Mouse (Mus musculus) testis, adult 2 months (tissue): Measurements from ENCODE around the gene Poglut1.

Experiments used
- CTCF ChIP-seq: fragments of 200-500 bp; IDR thresholded peaks from 2 replicates; pipeline ENCODE4 v1.5.1; 2012; ENCODE audit warnings: low read depth, mild to moderate bottlenecking, inconsistent platforms, low read length, moderate library complexity; ENCODE audit not compliant: control insufficient read depth, insufficient read depth, insufficient replicate concordance
- POLR2A ChIP-seq: fragments of 200-500 bp; IDR thresholded peaks from 2 replicates; pipeline ENCODE4 v1.6.1; 2012; ENCODE audit warnings: low read depth, mild to moderate bottlenecking, inconsistent platforms, low read length, moderate library complexity; ENCODE audit not compliant: control insufficient read depth

GRCm38 (mm10) chr16:38496604-38497140, 53.4 kb downstream of the Poglut1 start:
- TF ChIP-seq CTCF: no peak
- no peak for TF ChIP-seq POLR2A
